Mouse (Mus musculus) cortical plate, adult 2 months (tissue): Measurements from ENCODE around the gene Nek8.

ENCODE experiments used
- CTCF ChIP-seq: fragments of 200-500 bp; IDR thresholded peaks from 2 replicates; pipeline ENCODE4 v1.5.1; 2011; ENCODE audit warnings: mild to moderate bottlenecking, control low read depth, low read length; ENCODE audit not compliant: insufficient read depth; ENCODE audit errors: extremely low read depth
- POLR2A ChIP-seq: fragments of 200-500 bp; IDR thresholded peaks from 2 replicates; pipeline ENCODE4 v1.6.1; 2011; ENCODE audit warnings: mild to moderate bottlenecking, low read length, control low read depth; ENCODE audit not compliant: insufficient read depth; ENCODE audit errors: extremely low read depth

DNA sequence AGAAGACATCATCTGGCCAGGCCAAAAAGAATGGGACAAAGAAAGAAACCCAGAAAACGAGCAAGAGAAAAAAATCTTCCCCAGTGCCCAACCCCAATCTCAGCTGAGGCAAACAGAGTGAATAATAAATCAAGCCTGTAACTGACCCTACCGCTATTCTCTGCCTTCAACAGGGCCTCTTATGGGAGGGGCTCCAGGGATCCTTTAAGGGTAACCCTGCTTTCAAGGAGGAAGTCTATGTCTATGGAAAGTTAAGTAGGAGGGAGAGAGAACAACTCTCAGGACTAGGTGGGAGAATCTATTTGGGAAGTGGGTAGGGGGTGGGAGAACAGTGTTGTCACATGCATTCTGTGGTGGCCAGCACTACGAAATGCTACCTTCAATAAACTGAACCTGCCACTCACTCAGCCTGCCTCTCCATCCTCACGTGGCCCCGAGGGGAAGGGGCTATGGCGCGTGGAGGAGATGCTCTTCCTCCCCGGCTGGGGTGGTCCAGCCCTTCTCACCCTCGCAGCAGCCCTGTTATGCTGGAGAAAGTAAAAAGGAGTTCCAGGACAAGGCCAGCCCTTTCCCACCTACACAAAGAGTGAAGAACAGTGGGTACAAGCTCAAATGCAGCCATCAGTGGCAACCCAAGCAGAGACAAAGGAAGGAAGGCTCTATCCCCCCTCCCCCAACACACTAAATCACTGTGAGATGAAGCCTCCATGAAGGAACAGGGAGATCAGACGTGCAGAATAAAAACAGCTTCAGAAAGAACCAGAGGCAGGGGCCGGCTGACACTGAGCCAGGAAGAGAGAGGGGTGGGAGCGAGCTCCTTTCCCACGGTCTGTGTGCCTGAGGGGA is 29.1 kb upstream of the Nek8 start:
- no peak for TF ChIP-seq CTCF
- TF ChIP-seq POLR2A = no peak
